Mouse (Mus musculus) intestine, embryonic 14.5 days (tissue): ENCODE measurements around the gene Sstr4. TPM values are rescaled to one million over a fixed set of nuclear protein-coding genes. Genes with fewer than 3 reads are reported as not detected.

Source experiments
- ATAC-seq: fragments of 200-750 bp; cut with Nextera tagmentation; replicated peaks from 2 replicates; pipeline ENCODE4 v1.8.0; 2017; ENCODE audit warnings: low read depth, moderate number of reproducible peaks, moderate TSS enrichment, moderate library complexity; ENCODE audit not compliant: low FRiP score, low TSS enrichment
- DNase-seq: peaks from one replicate; pipeline ENCODE4 v3.0.0-alpha.2; 2018; ENCODE audit warnings: low spot score
- H3K27ac ChIP-seq: fragments of 300-500 bp; sonication (generic); 2 replicates; pipeline ENCODE4 v1.5.1; 2014; ENCODE audit warnings: low read depth, mild to moderate bottlenecking, control low read depth
- H3K27me3 ChIP-seq: fragments of 300-500 bp; sonication (generic); replicated peaks from 2 replicates; pipeline ENCODE4 v1.6.1; 2014; ENCODE audit warnings: low read length, control low read depth; ENCODE audit not compliant: control insufficient read depth, insufficient read depth
- H3K36me3 ChIP-seq: fragments of 300-500 bp; sonication (generic); 2 replicates; pipeline ENCODE4 v1.6.1; 2014; ENCODE audit warnings: low read length, control low read depth; ENCODE audit not compliant: control insufficient read depth, insufficient read depth
- H3K4me1 ChIP-seq: fragments of 300-500 bp; sonication (generic); replicated peaks from 2 replicates; pipeline ENCODE4 v1.6.1; 2014; ENCODE audit warnings: low read length, control low read depth, mixed read lengths; ENCODE audit not compliant: control insufficient read depth, insufficient read depth
- H3K4me2 ChIP-seq: fragments of 300-500 bp; sonication (generic); 2 replicates; pipeline ENCODE4 v1.6.1; 2014; ENCODE audit warnings: low read length
- H3K4me3 ChIP-seq: fragments of 300-500 bp; sonication (generic); 2 replicates; pipeline ENCODE4 v1.5.1; 2014; ENCODE audit warnings: low read depth, low read length, control low read depth, mixed read lengths
- H3K9ac ChIP-seq: fragments of 300-500 bp; sonication (generic); 2 replicates; pipeline ENCODE4 v1.6.1; 2014; ENCODE audit warnings: mild to moderate bottlenecking, low read length
- H3K9me3 ChIP-seq: fragments of 300-500 bp; sonication (generic); 2 replicates; pipeline ENCODE4 v1.6.1; 2016; ENCODE audit warnings: low read length, control low read depth; ENCODE audit not compliant: control insufficient read depth
- WGBS: fragments of 180-500 bp; shearing (Covaris S2); extraction: QIAGEN DNeasy Blood & Tissue Kit; methylation state at CpG from one replicate; pipeline ENCODE4 v1.1.7; 2014; 5-methylcytosine and 5-hydroxymethylcytosine counted together
- polyA plus RNA-seq: library from polyadenylated mRNA; unstranded; fragments of >200 nt; fragmentation: Nextera tagmentation; extraction: Ambion mirVana; gene quantifications from 2 replicates; pipeline ENCODE4 v1.2.1, GENCODE M21; 2014

Gene Sstr4
- polyA plus RNA-seq, 1 experiment from 2014 or later = 3.2 TPM

DNA sequence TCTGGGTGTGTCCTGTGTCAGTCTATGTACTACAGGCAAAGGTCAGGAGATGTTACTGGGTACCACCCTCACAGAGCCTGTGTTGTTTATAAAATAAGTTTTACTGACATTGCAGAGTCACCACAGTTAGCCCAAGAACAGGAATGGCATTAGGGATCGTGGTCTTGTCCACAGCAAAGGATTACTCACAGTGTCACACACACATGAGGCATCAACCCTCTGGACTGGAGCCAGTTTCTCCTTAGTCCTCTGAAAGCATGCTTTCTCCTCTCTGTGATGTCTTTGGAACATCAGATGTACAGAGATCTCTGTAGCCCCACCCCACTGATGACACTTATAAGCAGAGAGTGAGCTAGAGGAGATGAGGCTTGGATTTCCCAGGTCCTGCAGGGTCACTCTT lies 7.1 kb downstream of the Sstr4 start:
- DNase-seq (no peak), ATAC-seq (no peak)
- peaks cover 20% of the 10 kb centered on the region for H3K4me1 ChIP-seq

DNA sequence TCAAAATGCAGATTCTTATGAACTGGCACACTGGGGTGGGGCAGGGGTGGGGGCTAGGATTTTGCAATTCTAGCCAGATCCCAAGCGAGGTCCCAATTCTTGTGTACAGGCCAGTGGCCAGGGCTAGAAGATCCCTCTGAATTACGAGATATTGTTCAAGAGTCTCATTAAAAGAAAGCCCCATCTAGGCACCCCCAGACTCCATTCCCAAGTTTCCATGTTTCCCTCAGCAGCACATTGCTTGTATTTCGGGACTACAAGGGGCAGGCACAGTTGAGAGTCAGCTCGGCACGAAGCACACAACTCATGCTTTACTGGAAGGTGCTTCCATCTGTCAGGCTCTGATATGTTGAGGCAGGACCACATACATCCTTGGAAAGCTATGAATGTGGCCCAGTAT lies 9.8 kb downstream of the Sstr4 start:
- Histone ChIP-seq H3K27me3 (peaks cover 21% of the 10 kb centered on the region), H3K4me1 (peaks cover 17% of the 10 kb centered on the region), H3K36me3 (no peaks in the 10 kb centered on the region), H3K4me2 (peak overlapping the region; percentile 74), H3K9me3 (no peaks in the 10 kb centered on the region), H3K4me3 (peak overlapping the region; percentile 45), H3K27ac (no peak overlapping the region), H3K9ac (peak overlapping the region; percentile 7; the same call in 1 of the 2 replicates)
- no peak for DNase-seq
- ATAC-seq = no peak
- 64% methylated on average over 5 of the region's 5 CpGs for WGBS

More for the DNA sequence above, 7.1 kb downstream of the Sstr4 start:
- H3K4me3 ChIP-seq = no peak overlapping the region
- H3K9me3 ChIP-seq = no peaks in the 10 kb centered on the region
- peaks cover 17% of the 10 kb centered on the region for H3K27me3 ChIP-seq
- H3K9ac ChIP-seq = no peak overlapping the region
- no peak overlapping the region for H3K27ac ChIP-seq
- no peaks in the 10 kb centered on the region for H3K36me3 ChIP-seq
- no peak overlapping the region for H3K4me2 ChIP-seq
- 79% methylated on average over 1 of the region's 1 CpGs for WGBS

DNA sequence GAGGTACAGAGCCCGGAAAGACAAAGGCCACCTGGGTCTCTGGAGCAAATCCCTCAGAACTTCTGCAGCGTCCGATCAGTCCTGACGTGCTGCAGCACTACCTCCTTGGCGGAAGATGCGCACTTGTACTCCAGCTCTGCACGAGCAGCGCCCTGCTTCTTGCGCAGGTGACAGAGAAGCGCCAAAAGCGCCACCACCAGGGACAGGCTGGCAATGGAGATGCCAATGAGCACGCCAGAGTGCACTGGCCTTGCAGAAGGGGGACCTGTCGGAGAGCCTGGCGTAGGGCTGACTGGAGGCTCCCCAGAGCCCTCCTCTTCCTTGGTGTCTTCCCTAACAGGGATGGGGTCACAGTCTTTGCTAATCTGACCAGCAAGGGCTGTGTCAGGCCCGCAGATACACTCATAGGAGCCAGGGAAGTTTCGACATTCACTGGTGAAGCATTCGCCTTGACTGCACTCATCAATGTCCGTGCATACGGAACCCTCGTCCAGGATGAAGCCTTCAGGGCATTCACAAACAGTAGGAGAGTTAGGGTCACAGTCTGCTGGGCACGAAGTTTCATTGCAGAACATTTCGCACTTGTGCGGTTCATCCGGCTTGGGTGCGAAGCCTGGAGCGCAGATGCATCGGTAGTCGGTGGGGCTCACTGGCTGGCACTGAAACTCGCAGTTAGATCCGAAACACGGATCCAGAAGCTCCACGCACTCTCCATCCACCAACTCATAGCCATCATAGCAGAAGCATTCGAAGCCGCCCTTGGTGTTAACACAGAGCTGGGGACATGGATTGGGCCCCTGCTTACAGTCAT lies 11.2 kb downstream of the Sstr4 start:
- no peaks in the 10 kb centered on the region for H3K36me3 ChIP-seq
- WGBS = 19% methylated on average over 34 of the region's 34 CpGs
- 0 out of 2 replicates have a peak overlapping the region, but pooled peaks have one; percentile 49 for H3K27ac ChIP-seq
- H3K4me2 ChIP-seq = peak overlapping the region; percentile 74
- peak; percentile 68 for DNase-seq
- peaks cover 21% of the 10 kb centered on the region for H3K27me3 ChIP-seq
- no peak for ATAC-seq
- H3K4me3 ChIP-seq = peak overlapping the region; percentile 45
- no peaks in the 10 kb centered on the region for H3K9me3 ChIP-seq
- H3K4me1 ChIP-seq = peaks cover 11% of the 10 kb centered on the region; the same call in 1 of the 2 replicates
- H3K9ac ChIP-seq = peak overlapping the region; percentile 46

DNA sequence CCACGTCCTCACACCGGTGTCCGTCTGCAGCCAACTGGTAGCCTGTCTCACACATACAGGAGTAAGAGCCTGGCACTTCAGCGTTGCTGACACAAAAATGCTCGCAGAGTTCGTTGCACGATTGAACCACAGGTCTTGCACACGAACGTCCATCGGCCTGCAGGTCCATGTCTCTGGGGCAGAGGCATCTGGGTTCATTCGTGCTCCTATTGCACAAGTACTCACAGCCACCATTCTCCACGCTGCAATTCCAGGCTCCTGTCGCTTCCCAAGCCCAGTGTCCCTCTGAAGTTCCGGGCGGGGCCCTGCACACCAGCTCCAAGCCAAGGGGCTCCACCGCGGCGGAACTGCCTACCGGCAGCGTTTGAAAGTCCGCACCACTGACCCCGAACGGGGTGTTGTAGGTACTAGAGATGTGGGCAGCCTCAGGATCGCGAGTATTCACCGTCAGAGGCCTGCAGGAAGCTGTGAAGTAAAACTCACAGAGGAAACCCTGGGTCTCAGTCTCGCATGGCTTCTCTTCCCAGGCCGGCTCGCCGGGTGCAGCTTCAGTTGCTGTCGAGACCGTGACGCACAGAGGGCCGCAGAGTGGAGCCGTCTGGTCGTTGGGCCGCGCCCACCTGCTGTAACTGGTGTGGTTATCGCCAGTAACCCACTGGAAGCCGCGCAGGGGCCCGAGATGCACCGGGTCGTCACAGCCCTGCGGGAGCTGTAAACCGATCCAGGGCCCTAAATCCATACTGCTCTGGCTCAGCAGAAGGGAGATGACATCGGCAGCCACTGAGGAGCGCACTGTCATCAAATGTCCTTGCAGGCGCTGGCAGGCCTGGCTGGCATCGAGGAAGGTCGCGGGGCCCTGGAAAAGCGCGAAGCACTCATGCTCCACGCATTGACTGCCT lies 12.1 kb downstream of the Sstr4 start:
- WGBS = 10% methylated on average over 55 of the region's 55 CpGs
- peak overlapping the region; percentile 46 for H3K9ac ChIP-seq

DNA sequence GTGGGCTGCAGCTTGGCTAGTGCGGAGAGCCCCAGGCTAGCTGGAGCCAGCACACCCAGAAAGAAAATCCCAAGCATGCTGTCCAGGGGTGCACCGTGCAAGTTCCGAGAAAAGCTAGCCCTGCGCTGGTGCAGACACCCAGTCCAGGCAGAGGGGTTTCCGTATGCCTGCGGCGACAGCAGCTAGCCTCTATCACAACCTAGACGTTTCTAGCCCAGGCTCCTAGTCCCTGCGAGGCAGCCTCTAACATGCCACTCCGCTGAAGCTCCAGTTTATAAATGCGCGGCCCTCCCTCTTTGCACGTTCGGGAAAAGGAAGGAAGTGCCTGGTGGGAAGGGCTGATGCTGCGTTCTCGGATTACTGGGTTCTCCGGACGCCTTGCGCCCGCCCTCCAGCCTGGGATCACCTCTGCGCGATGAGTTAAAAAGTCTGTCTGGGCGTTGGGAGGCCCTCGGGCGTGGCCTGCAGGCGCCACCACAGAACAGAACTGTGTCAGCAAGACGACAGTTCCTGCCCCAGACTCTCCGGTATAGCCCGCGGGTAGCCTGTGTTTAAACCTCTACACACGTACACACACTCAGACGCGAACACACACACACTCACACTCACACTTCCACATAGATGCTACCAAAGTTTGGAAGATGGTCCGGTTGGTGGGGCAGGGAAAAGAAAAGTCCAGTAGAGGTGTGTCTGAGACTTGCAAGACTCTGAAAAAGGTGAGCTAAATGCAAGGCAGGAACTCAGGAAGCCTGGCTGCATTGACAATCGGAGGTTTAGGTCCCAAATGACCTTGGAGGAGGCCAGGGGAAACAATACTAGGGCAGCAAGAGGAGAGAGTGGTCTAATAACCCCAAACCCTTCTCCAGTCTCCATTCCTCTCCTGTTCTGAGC lies 13.0 kb downstream of the Sstr4 start, which contains the start of gene Thbd:
Thbd (minus strand) TSS at position 319 of the 891 bp plus-strand sequence.
- WGBS = 3% methylated on average over 35 of the region's 35 CpGs
- no peak for DNase-seq

More for the DNA sequence above, 12.1 kb downstream of the Sstr4 start:
- H3K36me3 ChIP-seq = no peaks in the 10 kb centered on the region
- peak overlapping the region; percentile 74 for H3K4me2 ChIP-seq
- DNase-seq = peak; percentile 75
- H3K4me3 ChIP-seq = peak overlapping the region; percentile 45
- peaks cover 11% of the 10 kb centered on the region; the same call in 1 of the 2 replicates for H3K4me1 ChIP-seq
- H3K27ac ChIP-seq = peak overlapping the region; percentile 49
- peak; percentile 16; the same call in 1 of the 2 replicates for ATAC-seq
- H3K27me3 ChIP-seq = peaks cover 21% of the 10 kb centered on the region
- no peaks in the 10 kb centered on the region for H3K9me3 ChIP-seq

DNA sequence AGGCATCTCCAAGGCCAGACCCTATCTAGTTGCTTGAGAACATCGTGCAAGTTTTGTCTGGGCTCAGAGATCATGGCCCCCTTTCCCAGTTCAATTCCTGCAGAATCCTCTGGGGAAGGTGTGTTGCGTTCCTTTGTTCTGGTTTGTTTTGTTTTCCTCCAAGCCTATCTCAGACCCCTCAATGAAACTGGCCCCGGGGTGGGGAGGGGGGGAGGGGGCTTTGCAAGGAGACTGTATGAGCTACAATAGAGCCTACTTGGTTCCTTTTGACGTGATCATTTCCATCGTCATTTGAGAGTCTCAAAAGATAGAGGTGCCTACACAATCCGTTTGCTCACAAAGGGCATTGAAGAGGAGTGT lies 13.6 kb downstream of the Sstr4 start:
- Histone ChIP-seq H3K27ac (peak overlapping the region; percentile 34; the same call in 1 of the 2 replicates), H3K36me3 (no peaks in the 10 kb centered on the region), H3K27me3 (peaks cover 21% of the 10 kb centered on the region), H3K4me1 (peaks cover 11% of the 10 kb centered on the region; the same call in 1 of the 2 replicates), H3K4me2 (peak overlapping the region; percentile 74), H3K9ac (no peak overlapping the region), H3K4me3 (peak overlapping the region; percentile 45; the same call in 1 of the 2 replicates), H3K9me3 (no peaks in the 10 kb centered on the region)
- ATAC-seq (no peak), DNase-seq (no peak)
- 32% methylated on average over 6 of the region's 6 CpGs for WGBS

More for the DNA sequence above, 13.0 kb downstream of the Sstr4 start, which contains the start of gene Thbd:
- Histone ChIP-seq H3K27me3 (peaks cover 21% of the 10 kb centered on the region), H3K9me3 (no peaks in the 10 kb centered on the region), H3K4me3 (peak within 1 kb of the TSS; percentile 45), H3K9ac (peak within 1 kb of the TSS; percentile 46), H3K4me1 (peaks cover 11% of the 10 kb centered on the region; the same call in 1 of the 2 replicates), H3K4me2 (peak within 1 kb of the TSS; percentile 74), H3K27ac (peak within 1 kb of the TSS; percentile 49), H3K36me3 (no peaks in the 10 kb centered on the region)
- peak; percentile 61 for ATAC-seq

DNA sequence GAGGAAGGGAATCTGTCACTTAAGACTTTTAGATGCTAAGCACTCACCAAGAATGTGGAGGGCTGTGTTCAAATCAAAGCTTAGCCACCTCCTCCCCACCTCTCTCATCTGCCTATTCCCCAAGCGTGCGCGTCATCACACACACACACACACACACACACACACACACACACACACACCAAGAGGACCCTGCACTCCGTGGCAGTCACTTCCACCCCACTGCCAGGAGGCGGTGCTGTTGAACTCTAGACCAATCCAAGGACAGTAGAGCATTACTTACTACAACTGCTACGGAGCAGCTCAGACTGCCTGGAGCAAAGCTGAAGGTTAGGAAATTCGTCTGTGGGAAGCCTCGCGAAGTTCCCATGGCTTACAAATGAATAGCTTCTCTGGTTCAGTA lies 14.0 kb downstream of the Sstr4 start:
- Histone ChIP-seq H3K9ac (no peak overlapping the region), H3K4me2 (no peak overlapping the region), H3K27me3 (peaks cover 21% of the 10 kb centered on the region), H3K4me3 (no peak overlapping the region), H3K36me3 (no peaks in the 10 kb centered on the region), H3K4me1 (peaks cover 11% of the 10 kb centered on the region; the same call in 1 of the 2 replicates), H3K27ac (no peak overlapping the region), H3K9me3 (no peaks in the 10 kb centered on the region)
- 26% methylated on average over 9 of the region's 9 CpGs for WGBS
- DNase-seq (peak; percentile 74), ATAC-seq (peak; percentile 78)
